In the genomic region with DNA sequence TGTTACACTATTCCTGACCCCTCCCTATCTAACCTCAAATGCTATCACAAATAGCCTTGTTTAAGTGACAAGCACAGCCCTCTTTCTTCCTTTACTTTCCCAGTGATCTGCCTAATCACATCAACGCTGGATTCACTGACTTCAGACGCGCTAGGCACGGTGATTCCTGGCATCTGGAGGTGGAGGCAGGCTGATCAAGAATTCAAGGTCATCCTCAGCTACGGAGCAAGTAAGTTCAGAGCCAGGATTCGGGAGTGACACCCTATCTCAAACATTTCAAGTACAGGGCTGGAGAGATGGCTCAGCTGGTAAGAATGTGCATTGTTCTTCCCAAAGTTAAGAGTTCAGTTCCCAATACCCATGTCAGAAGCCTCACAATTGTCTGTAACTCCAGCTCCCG, we compare ENCODE assay signal across 18 mouse cellular contexts. TPM values are rescaled to one million over a fixed set of nuclear protein-coding genes. Genes with fewer than 3 reads are reported as not detected.
DNase-seq lines count a peak whose midpoint lies in the region; ATAC-seq and TF ChIP-seq lines count a peak whose summit lies in the region.
"Had no signal": no experiment of that assay in that cellular context is flagged by ENCODE, and none has a peak within 500 bp of the region (broad histone marks: within the 10 kb centered on the region; RNA-seq: fewer than 3 reads in every experiment).

No protein-coding gene starts in this region.

- WGBS in heart, embryonic 10.5 days: 54% methylated on average over 7 of the region's 7 CpGs
- WGBS in heart, embryonic 15.5 days: 41% methylated on average over 7 of the region's 7 CpGs
- WGBS in liver, adult 2 months: 27% methylated on average over 7 of the region's 7 CpGs
- 77% methylated on average over 7 of the region's 7 CpGs for WGBS in liver, embryonic 12.5 days (ENCODE audit: insufficient replicate concordance)
- 85% methylated on average over 7 of the region's 7 CpGs for WGBS in forebrain, embryonic 12.5 days

- no peak for ATAC-seq in heart, embryonic 15.5 days (replicated peaks; ENCODE audit: insufficient number of reproducible peaks, insufficient read depth, low FRiP score, low read depth)
- ATAC-seq in liver, embryonic 12.5 days: no peak
- no peak for ATAC-seq in forebrain, embryonic 12.5 days (ENCODE audit: low FRiP score)
- ATAC-seq: forebrain, embryonic 16.5 days; hindbrain, embryonic 16.5 days; inflammation-experienced regulatory T-cells, adult 6 months; intestine, postnatal 0 days had no signal

- peak overlapping the region; percentile 26; the same call in 1 of the 2 replicates for H3K4me2 ChIP-seq in heart, embryonic 15.5 days
- no peak overlapping the region for H3K4me2 ChIP-seq in liver, embryonic 12.5 days
- no peak overlapping the region for H3K4me2 ChIP-seq in forebrain, embryonic 12.5 days
- H3K4me2 ChIP-seq: embryonic facial prominence, embryonic 12.5 days; hindbrain, embryonic 12.5 days had no signal

- H3K4me3 ChIP-seq in heart, embryonic 10.5 days: no peak overlapping the region
- no peak overlapping the region for H3K4me3 ChIP-seq in heart, embryonic 15.5 days
- no peak overlapping the region for H3K4me3 ChIP-seq in liver, adult 2 months (ENCODE audit: insufficient read depth, low read depth, low read length)
- no peak overlapping the region for H3K4me3 ChIP-seq in liver, embryonic 12.5 days
- no peak overlapping the region for H3K4me3 ChIP-seq in forebrain, embryonic 12.5 days (replicated peaks)
- H3K4me3 ChIP-seq: embryonic facial prominence, embryonic 12.5 days; hindbrain, embryonic 12.5 days had no signal

- H3K9ac ChIP-seq in heart, embryonic 15.5 days: no peak overlapping the region
- H3K9ac ChIP-seq in liver, adult 2 months (ENCODE audit: low read depth, low read length): no peak overlapping the region
- no peak overlapping the region for H3K9ac ChIP-seq in liver, embryonic 12.5 days
- H3K9ac ChIP-seq in forebrain, embryonic 12.5 days: no peak overlapping the region
- H3K9ac ChIP-seq: embryonic facial prominence, embryonic 12.5 days; hindbrain, embryonic 12.5 days had no signal

- peaks cover 16% of the 10 kb centered on the region; the same call in 1 of the 2 replicates for H3K4me1 ChIP-seq in heart, embryonic 10.5 days
- peaks cover 30% of the 10 kb centered on the region for H3K4me1 ChIP-seq in heart, embryonic 15.5 days (replicated peaks)
- peaks cover 7% of the 10 kb centered on the region for H3K4me1 ChIP-seq in liver, adult 2 months (ENCODE audit: control insufficient read depth, insufficient read depth, low read length)
- peaks cover 5% of the 10 kb centered on the region for H3K4me1 ChIP-seq in liver, embryonic 12.5 days
- H3K4me1 ChIP-seq in forebrain, embryonic 12.5 days: peaks cover 4% of the 10 kb centered on the region
- H3K4me1 ChIP-seq: embryonic facial prominence, embryonic 12.5 days had no signal

- no peak overlapping the region; the same call in 1 of the 2 replicates for H3K27ac ChIP-seq in heart, embryonic 10.5 days
- H3K27ac ChIP-seq in heart, embryonic 15.5 days: peak overlapping the region; percentile 67
- peak overlapping the region; percentile 40 for H3K27ac ChIP-seq in liver, adult 2 months (replicated peaks; ENCODE audit: insufficient read depth, low read depth, low read length)
- no peak overlapping the region for H3K27ac ChIP-seq in liver, embryonic 12.5 days
- no peak overlapping the region for H3K27ac ChIP-seq in forebrain, embryonic 12.5 days
- H3K27ac ChIP-seq: embryonic facial prominence, embryonic 12.5 days; hindbrain, embryonic 12.5 days had no signal

- TF ChIP-seq POLR2A in liver, adult 2 months (IDR thresholded peaks at IDR 0.05; ENCODE audit: extremely low read depth, insufficient read depth, low read length): no peak

- H3K27me3 ChIP-seq in heart, embryonic 10.5 days (ENCODE audit: insufficient read depth, poor library complexity, severe bottlenecking): no peaks in the 10 kb centered on the region
- H3K27me3 ChIP-seq in heart, embryonic 15.5 days: no peaks in the 10 kb centered on the region
- no peaks in the 10 kb centered on the region for H3K27me3 ChIP-seq in liver, adult 2 months (ENCODE audit: control insufficient read depth, insufficient read depth, low read length)
- no peaks in the 10 kb centered on the region for H3K27me3 ChIP-seq in liver, embryonic 12.5 days (replicated peaks)
- no peaks in the 10 kb centered on the region for H3K27me3 ChIP-seq in forebrain, embryonic 12.5 days
- H3K27me3 ChIP-seq: embryonic facial prominence, embryonic 12.5 days; hindbrain, embryonic 12.5 days had no signal

- no peak for TF ChIP-seq CTCF in liver, adult 2 months (IDR thresholded peaks at IDR 0.05; ENCODE audit: low read depth, low read length)

- no peaks in the 10 kb centered on the region for H3K79me2 ChIP-seq in liver, adult 2 months (ENCODE audit: control insufficient read depth, insufficient read depth, low read length)

- intact Hi-C loops in heart, postnatal 36 days (cut with DNase I): no loop called here

- no peaks in the 10 kb centered on the region for H3K36me3 ChIP-seq in heart, embryonic 10.5 days
- no peaks in the 10 kb centered on the region for H3K36me3 ChIP-seq in heart, embryonic 15.5 days
- no peaks in the 10 kb centered on the region for H3K36me3 ChIP-seq in liver, adult 2 months (ENCODE audit: control insufficient read depth, insufficient read depth, low read length)
- no peaks in the 10 kb centered on the region for H3K36me3 ChIP-seq in liver, embryonic 12.5 days
- H3K36me3 ChIP-seq in forebrain, embryonic 12.5 days (replicated peaks): no peaks in the 10 kb centered on the region
- H3K36me3 ChIP-seq: embryonic facial prominence, embryonic 12.5 days; hindbrain, embryonic 12.5 days had no signal

- peak; percentile 74 for DNase-seq in heart, embryonic 10.5 days (ENCODE audit: low spot score)
- no peak for DNase-seq in heart, postnatal 4 days
- no peak for DNase-seq in heart, postnatal 36 days
- peak; percentile 59 for DNase-seq in liver, adult 2 months (ENCODE audit: extremely low read depth, low read depth, low spot score)
- DNase-seq: cerebellum, adult 9-10 months; gastrocnemius, postnatal 25 days; kidney, postnatal 10 days had no signal

- H3K9me3 ChIP-seq in heart, embryonic 10.5 days: no peaks in the 10 kb centered on the region
- no peaks in the 10 kb centered on the region for H3K9me3 ChIP-seq in heart, embryonic 15.5 days (replicated peaks)
- no peaks in the 10 kb centered on the region for H3K9me3 ChIP-seq in liver, embryonic 12.5 days (replicated peaks)
- H3K9me3 ChIP-seq in forebrain, embryonic 12.5 days: no peaks in the 10 kb centered on the region
- H3K9me3 ChIP-seq: embryonic facial prominence, embryonic 12.5 days; G1E; hindbrain, embryonic 12.5 days had no signal

RNA-seq across cellular contexts. Expression of gene Acot13, which starts 5.2 kb away (rescaled TPM):
- polyA plus RNA-seq in heart, embryonic 10.5 days (2016; fragmentation: Nextera tagmentation; extraction: Ambion mirVana): 116 and 174 TPM in 2 replicates
- 100 to 1,000 TPM; 233 to 245 TPM for total RNA-seq in heart, postnatal 4 days (2021)
- polyA plus RNA-seq in heart, embryonic 15.5 days (2015; fragmentation: Nextera tagmentation; extraction: Ambion mirVana): 223 and 306 TPM in 2 replicates
- total RNA-seq in heart, postnatal 36 days (2021): 100 to 1,000 TPM; 418 to 460 TPM
- total RNA-seq in liver, adult 2 months (2014; rRNA removed): 95.8 and 97.7 TPM in 2 replicates
- 96.4 and 108 TPM in 2 replicates for polyA plus RNA-seq in liver, adult 2 months (2012; rRNA removed)
- 61.2 and 66.4 TPM in 2 replicates for polyA plus RNA-seq in liver, embryonic 12.5 days (2016; fragmentation: Nextera tagmentation; extraction: Ambion mirVana)
- polyA plus RNA-seq in forebrain, embryonic 12.5 days (2016; fragmentation: Nextera tagmentation; extraction: Ambion mirVana): 57.4 and 57.8 TPM in 2 replicates

RNA-seq across cellular contexts. Expression of gene Tdp2, which starts 5.4 kb away (rescaled TPM):
- 39.7 and 57.2 TPM in 2 replicates for polyA plus RNA-seq in heart, embryonic 10.5 days (2016; fragmentation: Nextera tagmentation; extraction: Ambion mirVana)
- total RNA-seq in heart, postnatal 4 days (2021): 10 to 100 TPM; 16.9 to 21.0 TPM
- 29.8 and 34.9 TPM in 2 replicates for polyA plus RNA-seq in heart, embryonic 15.5 days (2015; fragmentation: Nextera tagmentation; extraction: Ambion mirVana)
- total RNA-seq in heart, postnatal 36 days (2021): 10 to 100 TPM; 14.6 to 17.0 TPM
- 28.9 and 29.4 TPM in 2 replicates for total RNA-seq in liver, adult 2 months (2014; rRNA removed)
- polyA plus RNA-seq in liver, adult 2 months (2012; rRNA removed): 18.5 and 18.6 TPM in 2 replicates
- 39.9 and 40.5 TPM in 2 replicates for polyA plus RNA-seq in liver, embryonic 12.5 days (2016; fragmentation: Nextera tagmentation; extraction: Ambion mirVana)
- 70.3 and 75.0 TPM in 2 replicates for polyA plus RNA-seq in forebrain, embryonic 12.5 days (2016; fragmentation: Nextera tagmentation; extraction: Ambion mirVana)

RNA-seq across cellular contexts. Expression of gene D130043K22Rik, which starts 18.8 kb away (rescaled TPM):
- 0.14 and 0.15 TPM in 2 replicates for polyA plus RNA-seq in heart, embryonic 10.5 days (2016; fragmentation: Nextera tagmentation; extraction: Ambion mirVana)
- total RNA-seq in heart, postnatal 4 days (2021): under 1 TPM in 1 of 2 experiments, not detected in 1; 0.05 TPM
- 0.03 and 0.24 TPM in 2 replicates for polyA plus RNA-seq in heart, embryonic 15.5 days (2015; fragmentation: Nextera tagmentation; extraction: Ambion mirVana)
- not detected for total RNA-seq in heart, postnatal 36 days (2021)
- 12.2 and 15.9 TPM in 2 replicates for total RNA-seq in liver, adult 2 months (2014; rRNA removed)
- 3.8 and 8.1 TPM in 2 replicates for polyA plus RNA-seq in liver, adult 2 months (2012; rRNA removed)
- polyA plus RNA-seq in liver, embryonic 12.5 days (2016; fragmentation: Nextera tagmentation; extraction: Ambion mirVana): 0.11 and 0.18 TPM in 2 replicates
- polyA plus RNA-seq in forebrain, embryonic 12.5 days (2016; fragmentation: Nextera tagmentation; extraction: Ambion mirVana): 1.1 and 1.6 TPM in 2 replicates
- total RNA-seq: gastrocnemius, postnatal 25 days; granulocyte monocyte progenitor cell, adult 5-6 weeks had no signal
- polyA plus RNA-seq: G1E had no signal

RNA-seq across cellular contexts. Expression of gene BC005537, which starts 24.7 kb away (rescaled TPM):
- 8.0 and 10.4 TPM in 2 replicates for polyA plus RNA-seq in heart, embryonic 10.5 days (2016; fragmentation: Nextera tagmentation; extraction: Ambion mirVana)
- 100 to 1,000 TPM; 156 to 166 TPM for total RNA-seq in heart, postnatal 4 days (2021)
- 11.7 and 11.8 TPM in 2 replicates for polyA plus RNA-seq in heart, embryonic 15.5 days (2015; fragmentation: Nextera tagmentation; extraction: Ambion mirVana)
- total RNA-seq in heart, postnatal 36 days (2021): 100 to 1,000 TPM; 136 to 147 TPM
- 63.3 and 80.9 TPM in 2 replicates for total RNA-seq in liver, adult 2 months (2014; rRNA removed)
- polyA plus RNA-seq in liver, adult 2 months (2012; rRNA removed): 20.3 and 23.5 TPM in 2 replicates
- polyA plus RNA-seq in liver, embryonic 12.5 days (2016; fragmentation: Nextera tagmentation; extraction: Ambion mirVana): 10.1 and 10.8 TPM in 2 replicates
- polyA plus RNA-seq in forebrain, embryonic 12.5 days (2016; fragmentation: Nextera tagmentation; extraction: Ambion mirVana): 20.9 and 22.3 TPM in 2 replicates

Comparison
In these comparisons a context has a peak if more than half of its experiments do, and no peak if none do; other contexts are left out.
1. DNase-seq: peak in heart, embryonic 10.5 days (single experiment) and liver, adult 2 months (single experiment); none in heart, postnatal 4 days (single experiment) and heart, postnatal 36 days (0 of 2).
2. H3K27ac ChIP-seq: peak in heart, embryonic 15.5 days (single experiment) and liver, adult 2 months (single experiment); none in heart, embryonic 10.5 days (single experiment), liver, embryonic 12.5 days (single experiment) and forebrain, embryonic 12.5 days (single experiment).